Mouse (Mus musculus): ENCODE data around the gene Ptma. TPM values are rescaled to one million over a fixed set of nuclear protein-coding genes. Genes with fewer than 3 reads are reported as not detected.
A peak's percentile ranks its signal among the peaks of the same experiment; 100 is the strongest.

The Ptma gene
- polyA plus RNA-seq, 2 experiments = 993 to 1,286 TPM

DNA sequence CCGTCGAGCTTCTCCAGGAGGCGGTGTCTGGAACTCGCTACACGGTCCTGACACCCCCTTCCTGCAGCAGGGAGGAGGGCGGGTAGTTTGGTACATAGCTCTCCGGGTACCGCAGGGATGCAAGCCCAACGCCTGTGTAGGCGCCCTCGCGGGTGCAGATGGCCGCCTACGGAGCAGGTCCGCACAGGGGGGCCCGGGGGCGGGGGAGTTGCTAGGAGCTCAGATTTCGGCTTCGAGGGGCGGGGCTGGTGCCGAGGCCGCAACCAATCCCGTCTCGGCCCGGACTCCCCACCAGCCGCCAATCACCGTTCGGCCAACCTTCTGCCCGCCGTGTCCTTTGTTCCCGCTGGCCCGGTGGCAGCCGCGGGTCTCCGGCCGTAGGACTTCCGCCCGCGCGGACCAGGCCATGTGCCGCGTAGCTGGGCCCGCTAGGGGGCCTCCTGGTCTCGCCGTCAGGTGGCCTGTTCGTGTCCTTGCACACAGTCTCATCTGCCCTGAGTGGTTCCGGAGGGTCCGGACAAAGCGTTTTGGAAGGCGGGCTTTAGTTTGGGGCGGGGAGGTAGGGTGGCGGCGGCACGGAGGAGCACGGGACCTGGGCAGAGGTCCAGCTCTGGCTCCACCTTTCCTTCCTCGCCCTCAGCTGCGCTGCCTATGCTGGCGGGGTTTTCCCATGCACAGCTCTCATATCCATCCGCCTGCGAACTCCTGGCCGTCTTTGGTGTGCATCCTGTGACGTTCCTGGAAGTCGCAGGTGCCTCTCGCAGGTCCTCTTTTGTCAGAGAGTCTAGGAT is 22.4 kb upstream of the Ptma start:
- WGBS (ENCODE audit: insufficient replicate concordance) = under 1% methylated on average over 64 of the region's 64 CpGs
- Histone ChIP-seq H3K4me3 (ENCODE audit: insufficient read depth in 1 of 2, low read depth in 2 of 2, low read length in 2 of 2) (peak overlapping the region; percentile 47 to 55), H3K4me2 (ENCODE audit: low read depth) (peak overlapping the region; percentile 81), H3K36me3 (replicated peaks; ENCODE audit: control insufficient read depth, insufficient read depth, low read depth) (no peaks in the 10 kb centered on the region), H3K4me1 (replicated peaks; ENCODE audit: control insufficient read depth in 2 of 2, insufficient read depth in 2 of 2, low read length in 1 of 2) (peaks cover 12 to 29% of the 10 kb centered on the region in 2 experiments), H3K27ac (peak overlapping the region; percentile 18), H3K27me3 (ENCODE audit: control insufficient read depth, insufficient read depth, low read length) (no peaks in the 10 kb centered on the region; the same call in 1 of the 2 replicates), H3K9me3 (ENCODE audit: control insufficient read depth, low read length) (no peaks in the 10 kb centered on the region), H3K9ac (replicated peaks) (peak overlapping the region; percentile 65)
- ATAC-seq (ENCODE audit: insufficient read depth) (peak; percentile 79), DNase-seq (ENCODE audit: low read depth in 3 of 3, low spot score in 3 of 3) (peak in 2 of 3 experiments; percentile 64 to 70)
- TF ChIP-seq CTCF (IDR thresholded peaks at IDR 0.05; ENCODE audit: low read depth) = peak; percentile 80
- no peak for TF ChIP-seq EP300 (IDR thresholded peaks at IDR 0.05; ENCODE audit: low read depth)

GRCm38 (mm10) chr1:86504697-86505421 is 21.7 kb upstream of the Ptma start:
- Histone ChIP-seq H3K4me2 (ENCODE audit: low read depth) (peak overlapping the region; percentile 81), H3K27ac (peak overlapping the region; percentile 18), H3K4me3 (ENCODE audit: insufficient read depth in 1 of 2, low read depth in 2 of 2, low read length in 2 of 2) (peak overlapping the region; percentile 47 to 55), H3K9me3 (ENCODE audit: control insufficient read depth, low read length) (no peaks in the 10 kb centered on the region), H3K4me1 (replicated peaks; ENCODE audit: control insufficient read depth in 2 of 2, insufficient read depth in 2 of 2, low read length in 1 of 2) (peaks cover 12 to 35% of the 10 kb centered on the region in 2 experiments), H3K9ac (replicated peaks) (peak overlapping the region; percentile 65), H3K27me3 (ENCODE audit: control insufficient read depth, insufficient read depth, low read length) (no peaks in the 10 kb centered on the region; the same call in 1 of the 2 replicates), H3K36me3 (replicated peaks; ENCODE audit: control insufficient read depth, insufficient read depth, low read depth) (no peaks in the 10 kb centered on the region)
- DNase-seq (ENCODE audit: low read depth in 3 of 3, low spot score in 3 of 3) (no peak), ATAC-seq (ENCODE audit: insufficient read depth) (no peak)
- no peak for TF ChIP-seq EP300 (IDR thresholded peaks at IDR 0.05; ENCODE audit: low read depth)
- TF ChIP-seq CTCF (IDR thresholded peaks at IDR 0.05; ENCODE audit: low read depth) = no peak
- 20% methylated on average over 19 of the region's 19 CpGs for WGBS (ENCODE audit: insufficient replicate concordance)

GRCm38 (mm10) chr1:86505461-86505860 is 21.1 kb upstream of the Ptma start:
- peak overlapping the region; percentile 81 for H3K4me2 ChIP-seq (ENCODE audit: low read depth)
- H3K27ac ChIP-seq = peak overlapping the region; percentile 18
- no peaks in the 10 kb centered on the region for H3K9me3 ChIP-seq (ENCODE audit: control insufficient read depth, low read length)
- H3K4me1 ChIP-seq (replicated peaks; ENCODE audit: control insufficient read depth in 2 of 2, insufficient read depth in 2 of 2, low read length in 1 of 2) = peaks cover 12 to 35% of the 10 kb centered on the region in 2 experiments
- WGBS (ENCODE audit: insufficient replicate concordance) = 38% methylated on average over 1 of the region's 1 CpGs
- DNase-seq (ENCODE audit: low read depth in 3 of 3, low spot score in 3 of 3) (no peak), ATAC-seq (ENCODE audit: insufficient read depth) (no peak)
- H3K4me3 ChIP-seq (ENCODE audit: insufficient read depth in 1 of 2, low read depth in 2 of 2, low read length in 2 of 2) = no peak overlapping the region
- TF ChIP-seq EP300 (IDR thresholded peaks at IDR 0.05; ENCODE audit: low read depth) = no peak
- TF ChIP-seq CTCF (IDR thresholded peaks at IDR 0.05; ENCODE audit: low read depth) = no peak
- no peaks in the 10 kb centered on the region for H3K36me3 ChIP-seq (replicated peaks; ENCODE audit: control insufficient read depth, insufficient read depth, low read depth)
- 0 out of 2 replicates have a peak overlapping the region, but pooled peaks have one; percentile 65 for H3K9ac ChIP-seq (replicated peaks)
- no peaks in the 10 kb centered on the region; the same call in 1 of the 2 replicates for H3K27me3 ChIP-seq (ENCODE audit: control insufficient read depth, insufficient read depth, low read length)

GRCm38 (mm10) chr1:86506420-86506819 is 20.1 kb upstream of the Ptma start:
- Histone ChIP-seq H3K9me3 (ENCODE audit: control insufficient read depth, low read length) (no peaks in the 10 kb centered on the region), H3K27me3 (ENCODE audit: control insufficient read depth, insufficient read depth, low read length) (no peaks in the 10 kb centered on the region; the same call in 1 of the 2 replicates), H3K4me2 (ENCODE audit: low read depth) (no peak overlapping the region), H3K4me1 (replicated peaks; ENCODE audit: control insufficient read depth in 2 of 2, insufficient read depth in 2 of 2, low read length in 1 of 2) (peaks cover 12 to 32% of the 10 kb centered on the region in 2 experiments), H3K36me3 (replicated peaks; ENCODE audit: control insufficient read depth, insufficient read depth, low read depth) (no peaks in the 10 kb centered on the region), H3K9ac (replicated peaks) (no peak overlapping the region), H3K4me3 (ENCODE audit: insufficient read depth in 1 of 2, low read depth in 2 of 2, low read length in 2 of 2) (no peak overlapping the region), H3K27ac (no peak overlapping the region)
- TF ChIP-seq EP300 (IDR thresholded peaks at IDR 0.05; ENCODE audit: low read depth) = no peak
- no peak for TF ChIP-seq CTCF (IDR thresholded peaks at IDR 0.05; ENCODE audit: low read depth)
- 86% methylated on average over 5 of the region's 5 CpGs for WGBS (ENCODE audit: insufficient replicate concordance)
- DNase-seq (ENCODE audit: low read depth in 3 of 3, low spot score in 3 of 3) (no peak), ATAC-seq (ENCODE audit: insufficient read depth) (no peak)

DNA sequence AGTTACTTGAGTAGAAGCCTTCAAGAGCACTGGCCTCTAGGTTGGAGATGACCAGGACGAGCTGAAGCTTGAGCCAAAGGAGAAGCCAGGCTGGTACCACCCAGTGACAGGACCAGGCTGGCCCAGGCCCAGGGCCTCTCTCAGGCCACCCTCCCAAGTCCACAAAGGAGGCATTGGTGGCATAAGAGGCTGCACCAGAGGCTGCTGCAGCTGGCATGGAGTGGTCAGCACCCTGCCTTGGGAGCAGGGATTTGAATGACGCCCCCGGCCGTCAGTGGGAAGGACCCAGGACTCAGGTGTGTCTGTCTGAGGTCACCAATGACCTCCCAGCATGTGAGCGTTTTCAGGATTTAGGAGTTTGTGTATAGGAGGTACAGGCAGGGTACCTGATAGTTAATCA is 18.7 kb upstream of the Ptma start:
- Histone ChIP-seq H3K4me2 (ENCODE audit: low read depth) (no peak overlapping the region), H3K4me1 (replicated peaks; ENCODE audit: control insufficient read depth in 2 of 2, insufficient read depth in 2 of 2, low read length in 1 of 2) (peaks cover 12 to 28% of the 10 kb centered on the region in 2 experiments), H3K9me3 (ENCODE audit: control insufficient read depth, low read length) (no peaks in the 10 kb centered on the region), H3K4me3 (ENCODE audit: insufficient read depth in 1 of 2, low read depth in 2 of 2, low read length in 2 of 2) (no peak overlapping the region), H3K36me3 (replicated peaks; ENCODE audit: control insufficient read depth, insufficient read depth, low read depth) (no peaks in the 10 kb centered on the region), H3K27ac (no peak overlapping the region), H3K9ac (replicated peaks) (no peak overlapping the region), H3K27me3 (ENCODE audit: control insufficient read depth, insufficient read depth, low read length) (no peaks in the 10 kb centered on the region; the same call in 1 of the 2 replicates)
- ATAC-seq (ENCODE audit: insufficient read depth) (no peak), DNase-seq (ENCODE audit: low read depth in 3 of 3, low spot score in 3 of 3) (no peak)
- WGBS (ENCODE audit: insufficient replicate concordance) = 75% methylated on average over 5 of the region's 5 CpGs
- TF ChIP-seq CTCF (IDR thresholded peaks at IDR 0.05; ENCODE audit: low read depth) (no peak), EP300 (IDR thresholded peaks at IDR 0.05; ENCODE audit: low read depth) (no peak)
